ENCODE assay signal across 27 mouse cellular contexts in genomic region chr6:142607080-142607479, GRCm38 (mm10). TPM values are rescaled to one million over a fixed set of nuclear protein-coding genes. Genes with fewer than 3 reads are reported as not detected.
"Had no signal": no experiment of that assay in that cellular context is flagged by ENCODE, and none has a peak within 500 bp of the region (broad histone marks: within the 10 kb centered on the region; RNA-seq: fewer than 3 reads in every experiment).

No protein-coding gene starts in this region.

- H3K4me3 ChIP-seq: gastrocnemius, adult 2 months; hindbrain, embryonic 10.5 days; hindbrain, embryonic 12.5 days; intestine, embryonic 15.5 days; layer of hippocampus, adult 2 months; left cerebral cortex, adult 2 months; limb, embryonic 10.5 days; limb, embryonic 12.5 days; liver, embryonic 13.5 days; liver, embryonic 15.5 days had no signal

- H3K27ac ChIP-seq: gastrocnemius, adult 2 months; hindbrain, embryonic 10.5 days; hindbrain, embryonic 12.5 days; hindbrain, embryonic 14.5 days; intestine, embryonic 15.5 days; layer of hippocampus, adult 2 months; left cerebral cortex, adult 2 months; limb, embryonic 10.5 days; limb, embryonic 12.5 days; liver, embryonic 13.5 days; liver, embryonic 15.5 days had no signal

- H3K4me2 ChIP-seq: hindbrain, embryonic 12.5 days; hindbrain, embryonic 14.5 days; intestine, embryonic 15.5 days; limb, embryonic 12.5 days; liver, embryonic 11.5 days; liver, embryonic 13.5 days; liver, embryonic 15.5 days had no signal

- ATAC-seq: forebrain, embryonic 16.5 days; hindbrain, embryonic 16.5 days; inflammation-experienced regulatory T-cells, adult 6 months; intestine, embryonic 15.5 days; intestine, postnatal 0 days; liver, postnatal 0 days had no signal

- DNase-seq: gastrocnemius, adult 2 months; gastrocnemius, postnatal 10 days; gastrocnemius, postnatal 25 days; kidney, adult 18-20 months; kidney, adult 8-10 months; kidney, postnatal 10 days; kidney, postnatal 25 days; kidney, postnatal 4 days; liver; liver, embryonic 13.5 days; liver, postnatal 0 days; lung, adult 2 months had no signal

- H3K9ac ChIP-seq: hindbrain, embryonic 12.5 days; hindbrain, embryonic 14.5 days; intestine, embryonic 15.5 days; limb, embryonic 12.5 days; liver, embryonic 13.5 days; liver, embryonic 15.5 days; liver, postnatal 0 days had no signal

- H3K36me3 ChIP-seq: hindbrain, embryonic 10.5 days; hindbrain, embryonic 12.5 days; intestine, embryonic 15.5 days; limb, embryonic 10.5 days; limb, embryonic 12.5 days; liver, embryonic 13.5 days; liver, embryonic 15.5 days had no signal

- H3K4me1 ChIP-seq: intestine, embryonic 15.5 days; limb, embryonic 12.5 days; liver, embryonic 13.5 days; liver, embryonic 15.5 days had no signal

- H3K27me3 ChIP-seq: hindbrain, embryonic 12.5 days; intestine, embryonic 15.5 days; limb, embryonic 12.5 days; liver, embryonic 13.5 days; liver, embryonic 15.5 days had no signal

- H3K9me3 ChIP-seq: hindbrain, embryonic 10.5 days; hindbrain, embryonic 12.5 days; intestine, embryonic 15.5 days; limb, embryonic 10.5 days; limb, embryonic 12.5 days; liver, embryonic 13.5 days; liver, embryonic 15.5 days had no signal

RNA-seq across cellular contexts. Expression of gene Kcnj8, which starts 35.7 kb away (rescaled TPM):
- total RNA-seq: granulocyte monocyte progenitor cell, adult 5-6 weeks had no signal
